In genomic region chr8:125130835-125131234, GRCm38 (mm10) we compare ENCODE assay signal across 24 mouse cellular contexts.
DNase-seq lines count a peak whose midpoint lies in the region; ATAC-seq lines count a peak whose summit lies in the region.
"Had no signal": no experiment of that assay in that cellular context is flagged by ENCODE, and none has a peak within 500 bp of the region (broad histone marks: within the 10 kb centered on the region; RNA-seq: fewer than 3 reads in every experiment).

No protein-coding gene starts in this region.

- no peaks in the 10 kb centered on the region for H3K9me3 ChIP-seq in midbrain, embryonic 11.5 days (ENCODE audit: control insufficient read depth, low read length)
- H3K9me3 ChIP-seq in midbrain, embryonic 16.5 days (replicated peaks; ENCODE audit: control insufficient read depth, low read length, poor library complexity, severe bottlenecking): no peaks in the 10 kb centered on the region
- H3K9me3 ChIP-seq: forebrain, embryonic 12.5 days; hindbrain, embryonic 10.5 days; intestine, embryonic 15.5 days; limb, embryonic 13.5 days; liver, embryonic 13.5 days; midbrain, embryonic 13.5 days had no signal

- peaks cover 2% of the 10 kb centered on the region; the same call in 1 of the 2 replicates for H3K4me1 ChIP-seq in midbrain, embryonic 11.5 days (ENCODE audit: control insufficient read depth, insufficient read depth, low read length)
- peaks cover 3% of the 10 kb centered on the region; the same call in 1 of the 2 replicates for H3K4me1 ChIP-seq in midbrain, embryonic 16.5 days (ENCODE audit: control insufficient read depth, insufficient read depth, low read length)
- H3K4me1 ChIP-seq: intestine, embryonic 15.5 days; limb, embryonic 13.5 days had no signal

- no peak overlapping the region for H3K4me2 ChIP-seq in midbrain, embryonic 11.5 days
- H3K4me2 ChIP-seq in midbrain, embryonic 16.5 days (ENCODE audit: low read length): no peak overlapping the region
- H3K4me2 ChIP-seq: forebrain, embryonic 12.5 days; intestine, embryonic 15.5 days; limb, embryonic 13.5 days; liver, embryonic 13.5 days; lung, embryonic 14.5 days; midbrain, embryonic 13.5 days had no signal

- no peaks in the 10 kb centered on the region for H3K27me3 ChIP-seq in midbrain, embryonic 11.5 days (ENCODE audit: control insufficient read depth, insufficient read depth, low read length)
- H3K27me3 ChIP-seq in midbrain, embryonic 16.5 days (ENCODE audit: control insufficient read depth, insufficient read depth, low read depth, low read length): no peaks in the 10 kb centered on the region
- H3K27me3 ChIP-seq: intestine, embryonic 15.5 days; liver, embryonic 13.5 days had no signal

- peak; percentile 69 for ATAC-seq in frontal cortex, adult (ENCODE audit: low TSS enrichment)
- no peak for ATAC-seq in midbrain, embryonic 11.5 days (ENCODE audit: low FRiP score)
- ATAC-seq in midbrain, embryonic 16.5 days: no peak
- ATAC-seq in CD4-positive, CD25-positive, alpha-beta regulatory T cell, adult 4 months: no peak
- ATAC-seq: hindbrain, embryonic 16.5 days; intestine, embryonic 15.5 days; midbrain, embryonic 13.5 days; Patski had no signal

- WGBS in midbrain, embryonic 11.5 days: 91% methylated on average over 6 of the region's 6 CpGs
- 88% methylated on average over 6 of the region's 6 CpGs for WGBS in midbrain, embryonic 16.5 days

- no peak overlapping the region for H3K4me3 ChIP-seq in midbrain, embryonic 11.5 days (ENCODE audit: low read depth, low read length)
- H3K4me3 ChIP-seq in midbrain, embryonic 16.5 days (ENCODE audit: low read depth, low read length): no peak overlapping the region
- H3K4me3 ChIP-seq: forebrain, embryonic 12.5 days; gastrocnemius, adult 2 months; hindbrain, embryonic 10.5 days; intestine, embryonic 15.5 days; left cerebral cortex, adult 2 months; limb, embryonic 13.5 days; liver, embryonic 13.5 days; midbrain, embryonic 13.5 days had no signal

- H3K9ac ChIP-seq in midbrain, embryonic 11.5 days (ENCODE audit: low read length): no peak overlapping the region
- no peak overlapping the region for H3K9ac ChIP-seq in midbrain, embryonic 16.5 days (ENCODE audit: low read depth, low read length)
- H3K9ac ChIP-seq: forebrain, embryonic 12.5 days; intestine, embryonic 15.5 days; limb, embryonic 13.5 days; liver, embryonic 13.5 days; lung, embryonic 14.5 days; midbrain, embryonic 13.5 days had no signal

- DNase-seq in frontal cortex, postnatal 10 days (ENCODE audit: low spot score in 2 of 2): no peak
- peak; percentile 31 to 49 for DNase-seq in layer of hippocampus, adult 18-20 months (ENCODE audit: low spot score in 2 of 2)
- no peak for DNase-seq in layer of hippocampus, adult 11-12 months (ENCODE audit: low spot score)
- peak; percentile 31 for DNase-seq in midbrain, embryonic 11.5 days (ENCODE audit: low spot score, missing footprints)
- peak; percentile 12 to 23 for DNase-seq in left cerebral cortex, postnatal 36 days (ENCODE audit: low spot score in 2 of 2)
- DNase-seq: cerebellum, adult 11-12 months; cerebellum, postnatal 10 days; gastrocnemius, adult 2 months; kidney, adult 8-10 months; kidney, postnatal 10 days; liver, embryonic 13.5 days; lung, embryonic 14.5 days had no signal

- no peak overlapping the region for H3K27ac ChIP-seq in midbrain, embryonic 11.5 days (ENCODE audit: low read depth, low read length)
- no peak overlapping the region for H3K27ac ChIP-seq in midbrain, embryonic 16.5 days (ENCODE audit: low read length)
- H3K27ac ChIP-seq: forebrain, embryonic 12.5 days; gastrocnemius, adult 2 months; hindbrain, embryonic 10.5 days; intestine, embryonic 15.5 days; left cerebral cortex, adult 2 months; limb, embryonic 13.5 days; liver, embryonic 13.5 days; midbrain, embryonic 13.5 days; stomach, postnatal 0 days had no signal

- no peaks in the 10 kb centered on the region for H3K36me3 ChIP-seq in midbrain, embryonic 11.5 days (ENCODE audit: control insufficient read depth, insufficient read depth, low read length)
- H3K36me3 ChIP-seq in midbrain, embryonic 16.5 days (ENCODE audit: control insufficient read depth, insufficient read depth, low read length): no peaks in the 10 kb centered on the region
- H3K36me3 ChIP-seq: forebrain, embryonic 12.5 days; hindbrain, embryonic 10.5 days; intestine, embryonic 15.5 days; limb, embryonic 13.5 days; liver, embryonic 13.5 days; midbrain, embryonic 13.5 days had no signal

- intact Hi-C loops in left cerebral cortex, postnatal 36 days (cut with DNase I): no loop called here

Comparison
In these comparisons a context has a peak if more than half of its experiments do, and no peak if none do; other contexts are left out.
1. DNase-seq: peak in layer of hippocampus, adult 18-20 months (2 of 2), midbrain, embryonic 11.5 days (single experiment) and left cerebral cortex, postnatal 36 days (2 of 2); none in frontal cortex, postnatal 10 days (0 of 2) and layer of hippocampus, adult 11-12 months (single experiment).